32 mouse cellular contexts compared by ENCODE assay signal in genomic region chr9:114468217-114468616, GRCm38 (mm10). TPM values are rescaled to one million over a fixed set of nuclear protein-coding genes. Genes with fewer than 3 reads are reported as not detected.
A peak's percentile ranks its signal among the peaks of the same experiment; 100 is the strongest.
DNase-seq lines count a peak whose midpoint lies in the region; ATAC-seq and TF ChIP-seq lines count a peak whose summit lies in the region.
"Had no signal": no experiment of that assay in that cellular context is flagged by ENCODE, and none has a peak within 500 bp of the region (broad histone marks: within the 10 kb centered on the region; RNA-seq: fewer than 3 reads in every experiment).

No protein-coding gene starts in this region.

- WGBS in heart, embryonic 11.5 days (ENCODE audit: insufficient replicate concordance) = 79% methylated on average over 5 of the region's 5 CpGs
- 83% methylated on average over 5 of the region's 5 CpGs for WGBS in liver, postnatal 0 days (ENCODE audit: insufficient replicate concordance)
- 53% methylated on average over 5 of the region's 5 CpGs for WGBS in liver, embryonic 14.5 days (ENCODE audit: insufficient replicate concordance)
- 81% methylated on average over 5 of the region's 5 CpGs for WGBS in stomach, postnatal 0 days

- no peak for TF ChIP-seq CTCF in liver, postnatal 0 days (IDR thresholded peaks at IDR 0.05; ENCODE audit: low read depth)
- no peak for TF ChIP-seq CTCF in liver, embryonic 14.5 days (IDR thresholded peaks at IDR 0.05; ENCODE audit: low read depth)
- TF ChIP-seq CTCF in stomach, postnatal 0 days (IDR thresholded peaks at IDR 0.05; ENCODE audit: low read depth) = no peak

- no peaks in the 10 kb centered on the region for H3K9me3 ChIP-seq in heart, embryonic 11.5 days (replicated peaks; ENCODE audit: control insufficient read depth, low read length)
- no peaks in the 10 kb centered on the region for H3K9me3 ChIP-seq in liver, postnatal 0 days (ENCODE audit: low read length)
- H3K9me3 ChIP-seq in liver, embryonic 14.5 days (ENCODE audit: control insufficient read depth, low read length) = no peaks in the 10 kb centered on the region
- H3K9me3 ChIP-seq in stomach, postnatal 0 days (ENCODE audit: control insufficient read depth, low read length) = no peaks in the 10 kb centered on the region
- H3K9me3 ChIP-seq: embryonic facial prominence, embryonic 10.5 days; embryonic facial prominence, embryonic 13.5 days; forebrain, embryonic 12.5 days; forebrain, embryonic 15.5 days; heart, embryonic 10.5 days; hindbrain, embryonic 10.5 days; hindbrain, embryonic 13.5 days had no signal

- ATAC-seq in heart, embryonic 11.5 days (replicated peaks; ENCODE audit: insufficient number of reproducible peaks, low FRiP score, low TSS enrichment) = peak; percentile 73
- no peak for ATAC-seq in liver, postnatal 0 days
- peak; percentile 68 for ATAC-seq in liver, embryonic 14.5 days (ENCODE audit: insufficient read depth)
- peak; percentile 82 for ATAC-seq in stomach, postnatal 0 days (ENCODE audit: low FRiP score, low TSS enrichment)
- ATAC-seq: activated CD4-positive, CD25-positive, alpha-beta regulatory T cell, adult 4 months; forebrain, embryonic 15.5 days; hindbrain, embryonic 16.5 days had no signal

- no peak overlapping the region for H3K27ac ChIP-seq in heart, embryonic 11.5 days (ENCODE audit: low read depth, low read length)
- no peak overlapping the region for H3K27ac ChIP-seq in liver, postnatal 0 days (ENCODE audit: low read depth)
- no peak overlapping the region for H3K27ac ChIP-seq in liver, embryonic 14.5 days
- no peak overlapping the region for H3K27ac ChIP-seq in stomach, postnatal 0 days (replicated peaks)
- H3K27ac ChIP-seq: embryonic facial prominence, embryonic 10.5 days; embryonic facial prominence, embryonic 13.5 days; forebrain, embryonic 12.5 days; forebrain, embryonic 15.5 days; heart, embryonic 10.5 days; hindbrain, embryonic 10.5 days; hindbrain, embryonic 13.5 days had no signal

- no peaks in the 10 kb centered on the region for H3K27me3 ChIP-seq in heart, embryonic 11.5 days (ENCODE audit: control insufficient read depth, insufficient read depth, low read length)
- no peaks in the 10 kb centered on the region for H3K27me3 ChIP-seq in liver, postnatal 0 days (ENCODE audit: insufficient read depth, low read length)
- no peaks in the 10 kb centered on the region for H3K27me3 ChIP-seq in liver, embryonic 14.5 days (ENCODE audit: control insufficient read depth, insufficient read depth, low read length)
- no peaks in the 10 kb centered on the region for H3K27me3 ChIP-seq in stomach, postnatal 0 days (ENCODE audit: control insufficient read depth, insufficient read depth, low read length)
- H3K27me3 ChIP-seq: embryonic facial prominence, embryonic 13.5 days; forebrain, embryonic 12.5 days; forebrain, embryonic 15.5 days; hindbrain, embryonic 13.5 days had no signal

- H3K36me3 ChIP-seq in heart, embryonic 11.5 days (ENCODE audit: control insufficient read depth, insufficient read depth, low read length) = peaks cover 8% of the 10 kb centered on the region
- peaks cover 19% of the 10 kb centered on the region for H3K36me3 ChIP-seq in liver, postnatal 0 days (replicated peaks; ENCODE audit: insufficient read depth, low read length)
- no peaks in the 10 kb centered on the region for H3K36me3 ChIP-seq in liver, embryonic 14.5 days (replicated peaks; ENCODE audit: control insufficient read depth, insufficient read depth, low read depth)
- peaks cover 3% of the 10 kb centered on the region; the same call in 1 of the 2 replicates for H3K36me3 ChIP-seq in stomach, postnatal 0 days (ENCODE audit: control insufficient read depth, insufficient read depth, low read length)

- H3K9ac ChIP-seq in heart, embryonic 11.5 days (ENCODE audit: low read depth, low read length) = no peak overlapping the region
- no peak overlapping the region for H3K9ac ChIP-seq in liver, postnatal 0 days (replicated peaks)
- H3K9ac ChIP-seq in liver, embryonic 14.5 days (replicated peaks) = no peak overlapping the region
- no peak overlapping the region for H3K9ac ChIP-seq in stomach, postnatal 0 days (ENCODE audit: low read length)
- H3K9ac ChIP-seq: embryonic facial prominence, embryonic 13.5 days; forebrain, embryonic 12.5 days; forebrain, embryonic 15.5 days; hindbrain, embryonic 13.5 days had no signal

- no peak overlapping the region for H3K4me3 ChIP-seq in heart, embryonic 11.5 days (ENCODE audit: low read depth, low read length)
- H3K4me3 ChIP-seq in liver, postnatal 0 days (ENCODE audit: low read depth, low read length) = no peak overlapping the region
- H3K4me3 ChIP-seq in liver, embryonic 14.5 days (ENCODE audit: insufficient read depth in 1 of 2, low read depth in 2 of 2, low read length in 2 of 2) = no peak overlapping the region
- no peak overlapping the region for H3K4me3 ChIP-seq in stomach, postnatal 0 days (ENCODE audit: low read depth, low read length)
- H3K4me3 ChIP-seq: embryonic facial prominence, embryonic 10.5 days; embryonic facial prominence, embryonic 13.5 days; erythroblast, embryonic 14.5 days; forebrain, embryonic 12.5 days; forebrain, embryonic 15.5 days; heart, embryonic 10.5 days; hindbrain, embryonic 10.5 days; hindbrain, embryonic 13.5 days had no signal

- no peak for DNase-seq in heart, postnatal 4 days
- peak; percentile 53 for DNase-seq in liver
- no peak for DNase-seq in liver, postnatal 0 days
- peak in 2 of 3 experiments; percentile 17 to 23 for DNase-seq in liver, embryonic 14.5 days (ENCODE audit: low read depth in 3 of 3, low spot score in 3 of 3)
- peak; percentile 39 for DNase-seq in stomach, postnatal 0 days (ENCODE audit: low spot score)
- no peak for DNase-seq in kidney, postnatal 10 days
- no peak for DNase-seq in lung, adult 18-20 months
- DNase-seq: adrenal gland, adult 8-10 months; adrenal gland, postnatal 25 days; cerebellum, adult 11-12 months; cerebellum, adult 8-10 months; cerebellum, postnatal 10 days; cerebellum, postnatal 36 days; embryo, embryonic 11 days; gastrocnemius, postnatal 25 days; heart, adult 18-20 months had no signal

- no peaks in the 10 kb centered on the region for H3K4me1 ChIP-seq in heart, embryonic 11.5 days (ENCODE audit: control insufficient read depth, insufficient read depth, low read length)
- H3K4me1 ChIP-seq in liver, postnatal 0 days (ENCODE audit: insufficient read depth) = no peaks in the 10 kb centered on the region
- H3K4me1 ChIP-seq in liver, embryonic 14.5 days (replicated peaks; ENCODE audit: control insufficient read depth in 2 of 2, insufficient read depth in 2 of 2, low read length in 1 of 2) = peaks cover 12 to 24% of the 10 kb centered on the region in 2 experiments
- H3K4me1 ChIP-seq in stomach, postnatal 0 days (replicated peaks; ENCODE audit: control insufficient read depth, insufficient read depth) = no peaks in the 10 kb centered on the region
- H3K4me1 ChIP-seq: embryonic facial prominence, embryonic 13.5 days; forebrain, embryonic 15.5 days; hindbrain, embryonic 13.5 days had no signal

- H3K4me2 ChIP-seq in heart, embryonic 11.5 days = no peak overlapping the region
- no peak overlapping the region for H3K4me2 ChIP-seq in liver, postnatal 0 days (ENCODE audit: low read depth, low read length)
- no peak overlapping the region for H3K4me2 ChIP-seq in liver, embryonic 14.5 days (ENCODE audit: low read depth)
- no peak overlapping the region for H3K4me2 ChIP-seq in stomach, postnatal 0 days (replicated peaks; ENCODE audit: low read depth)
- H3K4me2 ChIP-seq: embryonic facial prominence, embryonic 13.5 days; forebrain, embryonic 12.5 days; forebrain, embryonic 15.5 days; hindbrain, embryonic 13.5 days had no signal

- TF ChIP-seq EP300 in liver, postnatal 0 days (IDR thresholded peaks at IDR 0.05; ENCODE audit: low read depth) = no peak
- no peak for TF ChIP-seq EP300 in liver, embryonic 14.5 days (IDR thresholded peaks at IDR 0.05; ENCODE audit: low read depth)
- TF ChIP-seq EP300 in stomach, postnatal 0 days (optimal IDR thresholded peaks at IDR 0.05) = no peak

RNA-seq across cellular contexts. Expression of gene Ccr4, which starts 36.5 kb away (rescaled TPM):
- polyA plus RNA-seq in heart, embryonic 11.5 days (2014; fragmentation: Nextera tagmentation; extraction: Ambion mirVana) = not detected in 2 replicates
- total RNA-seq in heart, postnatal 4 days (2021) = not detected
- not detected in 2 replicates for polyA plus RNA-seq in liver, postnatal 0 days (2015; fragmentation: Nextera tagmentation; extraction: Ambion mirVana)
- not detected in 2 replicates for polyA plus RNA-seq in liver, embryonic 14.5 days (2012; rRNA removed)
- not detected in 2 replicates for polyA plus RNA-seq in liver, embryonic 14.5 days (2014; fragmentation: Nextera tagmentation; extraction: Ambion mirVana)
- not detected in 2 replicates for polyA plus RNA-seq in stomach, postnatal 0 days (2015; fragmentation: Nextera tagmentation; extraction: Ambion mirVana)
- total RNA-seq: adrenal gland, adult 8-10 months; adrenal gland, postnatal 25 days; gastrocnemius, adult 8-10 months; gastrocnemius, postnatal 25 days; heart, adult 18-20 months; heart, postnatal 25 days had no signal
- polyA plus RNA-seq: brain, embryonic 14.5 days; cortical plate, adult 2 months; erythroblast, embryonic 14.5 days; forebrain, embryonic 12.5 days; forebrain, embryonic 15.5 days; heart, embryonic 10.5 days; hindbrain, embryonic 10.5 days; hindbrain, embryonic 13.5 days; hindbrain, embryonic 16.5 days had no signal

RNA-seq across cellular contexts. Expression of gene C130032M10Rik, which starts 47.3 kb away (rescaled TPM):
- 0.54 and 0.90 TPM in 2 replicates for polyA plus RNA-seq in heart, embryonic 11.5 days (2014; fragmentation: Nextera tagmentation; extraction: Ambion mirVana)
- not detected for total RNA-seq in heart, postnatal 4 days (2021)
- polyA plus RNA-seq in liver, postnatal 0 days (2015; fragmentation: Nextera tagmentation; extraction: Ambion mirVana) = not detected in 2 replicates
- not detected in 2 replicates for polyA plus RNA-seq in liver, embryonic 14.5 days (2012; rRNA removed)
- not detected in 2 replicates for polyA plus RNA-seq in liver, embryonic 14.5 days (2014; fragmentation: Nextera tagmentation; extraction: Ambion mirVana)
- polyA plus RNA-seq in stomach, postnatal 0 days (2015; fragmentation: Nextera tagmentation; extraction: Ambion mirVana) = not detected in 2 replicates
- total RNA-seq: adrenal gland, postnatal 25 days; gastrocnemius, adult 8-10 months; gastrocnemius, postnatal 25 days; heart, adult 18-20 months; heart, postnatal 25 days had no signal
- polyA plus RNA-seq: activated CD4-positive, CD25-positive, alpha-beta regulatory T cell, adult 4 months; brain, embryonic 14.5 days; cortical plate, adult 2 months; erythroblast, embryonic 14.5 days; forebrain, embryonic 12.5 days; forebrain, embryonic 15.5 days; gonadal fat pad, adult 2 months; hindbrain, embryonic 16.5 days had no signal

Comparison
In these comparisons a context has a peak if more than half of its experiments do, and no peak if none do; other contexts are left out.
1. DNase-seq: peak in liver (single experiment), liver, embryonic 14.5 days (2 of 3) and stomach, postnatal 0 days (single experiment); none in heart, postnatal 4 days (single experiment), liver, postnatal 0 days (single experiment), kidney, postnatal 10 days (single experiment) and lung, adult 18-20 months (0 of 2).